Mouse (Mus musculus) ES-E14 (cell line): Measurements from ENCODE around the gene Fastk. TPM values are rescaled to one million over a fixed set of nuclear protein-coding genes. Genes with fewer than 3 reads are reported as not detected.
A peak's percentile ranks its signal among the peaks of the same experiment; 100 is the strongest.

Source experiments
- DNase-seq: peaks from one replicate; pipeline ENCODE4 v3.0.0-alpha.2; 2013; ENCODE audit warnings: low read depth, low spot score
- H3K27ac ChIP-seq: 2 replicates; pipeline ENCODE4 v1.5.1; 2012; ENCODE audit warnings: low read depth, mild to moderate bottlenecking, low read length, moderate library complexity, mixed read lengths; ENCODE audit not compliant: poor library complexity, insufficient read depth, severe bottlenecking
- H3K36me3 ChIP-seq: 2 replicates; pipeline ENCODE4 v1.6.1; 2012; ENCODE audit warnings: mild to moderate bottlenecking, low read length, moderate library complexity, mixed read lengths; ENCODE audit not compliant: control insufficient read depth, poor library complexity, insufficient read depth, severe bottlenecking
- H3K4me1 ChIP-seq, 2 experiments: fragments of 150-350 bp in 1 of 2; sonication (generic) in 1 of 2; 2 replicates each; pipeline ENCODE4 v1.6.1; 2012; ENCODE audit warnings: low read length in 2 of 2, mild to moderate bottlenecking in 1 of 2, mixed read lengths in 1 of 2; ENCODE audit not compliant: control insufficient read depth in 2 of 2, insufficient read depth in 2 of 2, poor library complexity in 1 of 2
- H3K4me3 ChIP-seq, 2 experiments: fragments of 150-350 bp in 1 of 2; sonication (generic) in 1 of 2; 2 replicates each; pipeline ENCODE4 v1.5.1; 2012; ENCODE audit warnings: low read length in 2 of 2, low read depth in 1 of 2, mild to moderate bottlenecking in 1 of 2, mixed read lengths in 1 of 2; ENCODE audit not compliant: insufficient read depth in 1 of 2, poor library complexity in 1 of 2, severe bottlenecking in 1 of 2
- H3K9ac ChIP-seq: 2 replicates; pipeline ENCODE4 v1.6.1; 2012; ENCODE audit warnings: low read depth, mild to moderate bottlenecking, low read length, mixed read lengths; ENCODE audit not compliant: poor library complexity, insufficient read depth, severe bottlenecking
- H3K9me3 ChIP-seq: fragments of 150-350 bp; sonication (generic); 2 replicates; pipeline ENCODE4 v1.6.1; 2012; ENCODE audit warnings: low read depth, mild to moderate bottlenecking, low read length; ENCODE audit not compliant: control insufficient read depth, insufficient read depth
- CHD2 ChIP-seq: IDR thresholded peaks from 2 replicates; pipeline ENCODE4 v1.6.1; 2014; ENCODE audit warnings: mild to moderate bottlenecking, low read depth, low read length, inconsistent platforms
- HCFC1 ChIP-seq: IDR thresholded peaks from 2 replicates; pipeline ENCODE4 v1.6.1; 2012; ENCODE audit warnings: low read length, inconsistent platforms, borderline replicate concordance; ENCODE audit not compliant: insufficient read depth
- MAFK ChIP-seq: IDR thresholded peaks from 2 replicates; pipeline ENCODE4 v1.6.1; 2014; ENCODE audit warnings: mild to moderate bottlenecking, low read depth, low read length, inconsistent platforms; ENCODE audit not compliant: insufficient read depth
- ZC3H11A ChIP-seq: IDR thresholded peaks from 2 replicates; pipeline ENCODE4 v1.6.1; 2012; ENCODE audit warnings: low read depth, mild to moderate bottlenecking, inconsistent platforms, low read length, borderline replicate concordance
- ZNF384 ChIP-seq: IDR thresholded peaks from 2 replicates; pipeline ENCODE4 v1.6.1; 2012; ENCODE audit warnings: low read depth, low read length, inconsistent platforms
- in situ Hi-C, 2 experiments: fragments of 600-800 bp; cut with MboI; formaldehyde crosslinking; loops; one replicate each; pipeline ENCODE4 v1.15.1; 2025; ENCODE audit warnings: low sequenced_read_pairs in 2 of 2, inconsistent platforms in 1 of 2; ENCODE audit not compliant: unreplicated experiment in 2 of 2
- total RNA-seq: library from RNA; depleted of rRNA; stranded (reverse); fragments of 300-350 nt; gene quantifications from 2 replicates; pipeline ENCODE4 v1.2.3, GENCODE M21; 2012; rRNA removed

Gene Fastk
- 70.4 and 111 TPM in 2 replicates for total RNA-seq

DNA sequence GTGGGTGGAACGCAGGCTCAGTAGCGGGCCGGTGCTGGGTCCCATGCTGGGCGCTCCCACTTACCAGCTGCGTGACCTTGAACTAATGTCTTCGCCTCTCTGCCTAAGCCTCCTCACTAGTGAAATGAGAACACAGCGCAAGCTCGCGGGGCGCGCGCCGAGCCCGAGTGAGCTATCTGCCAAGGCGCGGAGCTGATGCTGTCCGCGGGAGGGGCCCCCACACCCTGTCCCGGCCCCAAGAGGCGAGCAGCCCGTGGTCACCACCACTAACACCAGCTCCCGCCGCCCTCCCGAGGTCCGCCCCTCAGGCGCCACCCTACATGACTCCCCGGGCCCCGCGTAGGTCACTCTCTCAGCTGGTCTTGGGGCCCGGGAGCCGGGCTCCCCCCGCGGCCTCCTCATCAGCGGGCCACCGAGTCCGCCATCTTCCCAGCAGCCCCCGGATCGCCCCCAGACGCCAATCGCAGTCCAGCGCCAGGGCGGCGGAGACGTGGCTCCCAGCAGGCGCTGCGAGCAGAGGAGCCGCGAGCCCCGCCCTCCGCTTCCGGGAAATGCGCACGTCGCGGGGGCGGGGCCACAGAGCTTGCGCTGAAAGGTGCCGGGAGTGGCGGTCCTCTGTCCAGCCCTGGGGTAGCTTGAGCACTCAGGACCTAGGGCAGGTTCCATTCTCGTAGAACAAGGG, at the start of gene Fastk:
Gene Fastk, minus strand, starts transcription at position 542 of the 682 bp plus-strand sequence.
- in situ Hi-C loops: no loop called here
- peak within 1 kb of the TSS; percentile 95 for H3K9ac ChIP-seq
- TF ChIP-seq ZNF384: no peak
- no peak for TF ChIP-seq ZC3H11A
- no peak for TF ChIP-seq CHD2
- TF ChIP-seq MAFK: no peak
- peak; percentile 51; the same call in 1 of the 2 replicates for TF ChIP-seq HCFC1
- H3K9me3 ChIP-seq: no peaks in the 10 kb centered on the region
- peak within 1 kb of the TSS; percentile 93 for H3K4me3 ChIP-seq
- H3K4me1 ChIP-seq: peaks cover 5 to 19% of the 10 kb centered on the region in 2 experiments; a peak in 3 of 4 replicates
- peak; percentile 82 for DNase-seq
- peaks cover 26% of the 10 kb centered on the region for H3K36me3 ChIP-seq
- H3K27ac ChIP-seq: peak within 1 kb of the TSS; percentile 72

GRCm38 (mm10) chr5:24492546-24493285, 47.6 kb upstream of the Fastk start:
- peaks cover 26% of the 10 kb centered on the region for H3K36me3 ChIP-seq
- no peaks in the 10 kb centered on the region; a peak in 1 of 4 replicates for H3K4me1 ChIP-seq
- no peak overlapping the region for H3K9ac ChIP-seq
- in situ Hi-C loops: no loop called here
- H3K4me3 ChIP-seq: no peak overlapping the region
- no peak overlapping the region for H3K27ac ChIP-seq
- H3K9me3 ChIP-seq: no peaks in the 10 kb centered on the region
- no peak for TF ChIP-seq CHD2
- TF ChIP-seq ZNF384: no peak
- no peak for DNase-seq

- DNase-seq: no peak
- no peaks in the 10 kb centered on the region for H3K9me3 ChIP-seq
- H3K4me1 ChIP-seq: peaks cover 6 to 9% of the 10 kb centered on the region in 2 experiments; a peak in 2 of 4 replicates
- H3K4me3 ChIP-seq: no peak overlapping the region
- H3K27ac ChIP-seq: no peak overlapping the region
- no peak overlapping the region for H3K9ac ChIP-seq
- in situ Hi-C loops: no loop called here
- TF ChIP-seq ZNF384 (no peak), ZC3H11A (no peak), CHD2 (no peak), MAFK (no peak), HCFC1 (no peak)
- H3K36me3 ChIP-seq: peaks cover 41% of the 10 kb centered on the region
Observed at GRCm38 (mm10) chr5:24490413-24490920, 45.4 kb upstream of the Fastk start.

DNA sequence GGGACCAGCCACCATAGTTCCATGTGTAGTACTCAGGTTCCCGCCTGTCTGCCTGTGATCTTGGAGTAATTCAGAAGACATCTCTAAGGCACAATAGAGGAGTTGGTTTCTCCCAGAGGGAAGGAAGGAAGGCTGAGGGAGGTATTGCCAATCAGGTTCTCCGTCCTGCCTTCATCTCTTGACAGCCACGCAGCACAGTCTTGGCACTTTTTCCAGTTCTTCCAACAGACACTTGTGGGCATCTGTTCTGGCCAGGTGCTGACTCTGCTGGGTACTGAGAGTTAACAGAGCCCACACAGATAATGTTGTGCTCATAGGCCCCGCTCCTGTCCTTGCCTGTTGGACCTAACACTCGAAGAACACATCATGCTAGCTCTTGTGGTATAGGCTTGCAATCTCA, 41.7 kb upstream of the Fastk start:
- H3K4me1 ChIP-seq: peaks cover 10 to 25% of the 10 kb centered on the region in 2 experiments; a peak in 3 of 4 replicates
- in situ Hi-C loops: no loop called here
- H3K4me3 ChIP-seq: no peak overlapping the region
- no peak overlapping the region for H3K9ac ChIP-seq
- no peaks in the 10 kb centered on the region for H3K9me3 ChIP-seq
- no peak for TF ChIP-seq HCFC1
- TF ChIP-seq CHD2: no peak
- no peak for TF ChIP-seq ZC3H11A
- no peak for TF ChIP-seq ZNF384
- TF ChIP-seq MAFK: no peak
- peaks cover 42% of the 10 kb centered on the region for H3K36me3 ChIP-seq
- no peak overlapping the region for H3K27ac ChIP-seq
- no peak for DNase-seq
